Mouse (Mus musculus): ENCODE measurements around the gene Sdcbp2. TPM values are rescaled to one million over a fixed set of nuclear protein-coding genes. Genes with fewer than 3 reads are reported as not detected.

Gene Sdcbp2
- polyA plus RNA-seq, 1 experiment = 1.2 TPM

GRCm38 (mm10) chr2:151533632-151534031 is 38.8 kb upstream of the Sdcbp2 start:
- H3K4me1 ChIP-seq (ENCODE audit: control insufficient read depth, insufficient read depth, low read length) = no peaks in the 10 kb centered on the region
- no peak for DNase-seq
- WGBS = 83% methylated on average over 6 of the region's 6 CpGs
- H3K27me3 ChIP-seq (replicated peaks; ENCODE audit: control insufficient read depth, insufficient read depth, low read length) = no peaks in the 10 kb centered on the region
- no peaks in the 10 kb centered on the region for H3K36me3 ChIP-seq (ENCODE audit: control insufficient read depth, insufficient read depth, low read length)
- no peak overlapping the region for H3K4me3 ChIP-seq (ENCODE audit: insufficient read depth, low read depth, low read length)
- no peak for TF ChIP-seq CTCF (conservative IDR thresholded peaks at IDR 0.05; ENCODE audit: insufficient read depth, insufficient read length, low read depth, low read length)
- TF ChIP-seq POLR2A (IDR thresholded peaks at IDR 0.05; ENCODE audit: low read depth, low read length) = no peak
- H3K27ac ChIP-seq (ENCODE audit: insufficient read depth, low read depth, low read length) = no peak overlapping the region

GRCm38 (mm10) chr2:151535961-151536617 is 36.3 kb upstream of the Sdcbp2 start:
- no peaks in the 10 kb centered on the region for H3K36me3 ChIP-seq (ENCODE audit: control insufficient read depth, insufficient read depth, low read length)
- H3K4me1 ChIP-seq (ENCODE audit: control insufficient read depth, insufficient read depth, low read length) = no peaks in the 10 kb centered on the region
- H3K4me3 ChIP-seq (ENCODE audit: insufficient read depth, low read depth, low read length) = no peak overlapping the region
- WGBS = 55% methylated on average over 1 of the region's 1 CpGs
- TF ChIP-seq POLR2A (IDR thresholded peaks at IDR 0.05; ENCODE audit: low read depth, low read length) (no peak), CTCF (conservative IDR thresholded peaks at IDR 0.05; ENCODE audit: insufficient read depth, insufficient read length, low read depth, low read length) (no peak)
- no peak overlapping the region; the same call in 1 of the 2 replicates for H3K27ac ChIP-seq (ENCODE audit: insufficient read depth, low read depth, low read length)
- H3K27me3 ChIP-seq (replicated peaks; ENCODE audit: control insufficient read depth, insufficient read depth, low read length) = no peaks in the 10 kb centered on the region
- peak; percentile 10 for DNase-seq

- no peaks in the 10 kb centered on the region; the same call in 1 of the 2 replicates for H3K4me1 ChIP-seq (ENCODE audit: control insufficient read depth, insufficient read depth, low read length)
- H3K27me3 ChIP-seq (replicated peaks; ENCODE audit: control insufficient read depth, insufficient read depth, low read length) = no peaks in the 10 kb centered on the region
- peak; percentile 77 for DNase-seq
- H3K27ac ChIP-seq (ENCODE audit: insufficient read depth, low read depth, low read length) = peak overlapping the region; percentile 73
- 36% methylated on average over 5 of the region's 5 CpGs for WGBS
- TF ChIP-seq CTCF (conservative IDR thresholded peaks at IDR 0.05; ENCODE audit: insufficient read depth, insufficient read length, low read depth, low read length) = no peak
- TF ChIP-seq POLR2A (IDR thresholded peaks at IDR 0.05; ENCODE audit: low read depth, low read length) = no peak
- H3K36me3 ChIP-seq (ENCODE audit: control insufficient read depth, insufficient read depth, low read length) = no peaks in the 10 kb centered on the region
- no peak overlapping the region for H3K4me3 ChIP-seq (ENCODE audit: insufficient read depth, low read depth, low read length)
Measured at GRCm38 (mm10) chr2:151536618-151536974, 35.8 kb upstream of the Sdcbp2 start.

GRCm38 (mm10) chr2:151538646-151539045 is 33.8 kb upstream of the Sdcbp2 start:
- WGBS = 57% methylated on average over 4 of the region's 4 CpGs

GRCm38 (mm10) chr2:151542323-151543062 is 29.9 kb upstream of the Sdcbp2 start, which contains the start of gene Fkbp1a:
Gene Fkbp1a (plus strand): TSS chr2:151542483.
- peak; percentile 98 for DNase-seq
- WGBS = under 1% methylated on average over 86 of the region's 93 CpGs
- no peak for TF ChIP-seq CTCF (conservative IDR thresholded peaks at IDR 0.05; ENCODE audit: insufficient read depth, insufficient read length, low read depth, low read length)
- peak; percentile 86 for TF ChIP-seq POLR2A (IDR thresholded peaks at IDR 0.05; ENCODE audit: low read depth, low read length)

More at GRCm38 (mm10) chr2:151538646-151539045, 33.8 kb upstream of the Sdcbp2 start:
- H3K27me3 ChIP-seq (replicated peaks; ENCODE audit: control insufficient read depth, insufficient read depth, low read length) = no peaks in the 10 kb centered on the region
- H3K4me1 ChIP-seq (ENCODE audit: control insufficient read depth, insufficient read depth, low read length) = peaks cover 3% of the 10 kb centered on the region
- TF ChIP-seq POLR2A (IDR thresholded peaks at IDR 0.05; ENCODE audit: low read depth, low read length) (no peak), CTCF (conservative IDR thresholded peaks at IDR 0.05; ENCODE audit: insufficient read depth, insufficient read length, low read depth, low read length) (no peak)
- no peak overlapping the region for H3K4me3 ChIP-seq (ENCODE audit: insufficient read depth, low read depth, low read length)
- H3K36me3 ChIP-seq (ENCODE audit: control insufficient read depth, insufficient read depth, low read length) = no peaks in the 10 kb centered on the region
- no peak for DNase-seq
- H3K27ac ChIP-seq (ENCODE audit: insufficient read depth, low read depth, low read length) = no peak overlapping the region

GRCm38 (mm10) chr2:151543063-151543895 is 29.1 kb upstream of the Sdcbp2 start:
- Histone ChIP-seq H3K27ac (ENCODE audit: insufficient read depth, low read depth, low read length) (peak overlapping the region; percentile 40), H3K27me3 (replicated peaks; ENCODE audit: control insufficient read depth, insufficient read depth, low read length) (no peaks in the 10 kb centered on the region), H3K4me3 (ENCODE audit: insufficient read depth, low read depth, low read length) (peak overlapping the region; percentile 81), H3K4me1 (ENCODE audit: control insufficient read depth, insufficient read depth, low read length) (peaks cover 17% of the 10 kb centered on the region), H3K36me3 (ENCODE audit: control insufficient read depth, insufficient read depth, low read length) (no peaks in the 10 kb centered on the region)
- WGBS = 3% methylated on average over 21 of the region's 21 CpGs
- TF ChIP-seq CTCF (conservative IDR thresholded peaks at IDR 0.05; ENCODE audit: insufficient read depth, insufficient read length, low read depth, low read length) (no peak), POLR2A (IDR thresholded peaks at IDR 0.05; ENCODE audit: low read depth, low read length) (no peak)
- DNase-seq = peak; percentile 73

More at GRCm38 (mm10) chr2:151542323-151543062, 29.9 kb upstream of the Sdcbp2 start, which contains the start of gene Fkbp1a:
- H3K36me3 ChIP-seq (ENCODE audit: control insufficient read depth, insufficient read depth, low read length) = no peaks in the 10 kb centered on the region
- H3K27ac ChIP-seq (ENCODE audit: insufficient read depth, low read depth, low read length) = peak within 1 kb of the TSS; percentile 96
- H3K4me1 ChIP-seq (ENCODE audit: control insufficient read depth, insufficient read depth, low read length) = peaks cover 17% of the 10 kb centered on the region
- no peaks in the 10 kb centered on the region for H3K27me3 ChIP-seq (replicated peaks; ENCODE audit: control insufficient read depth, insufficient read depth, low read length)
- H3K4me3 ChIP-seq (ENCODE audit: insufficient read depth, low read depth, low read length) = peak within 1 kb of the TSS; percentile 81
